Mouse (Mus musculus) frontal cortex, postnatal 25 days (tissue): ENCODE data around the gene Arl3.

ENCODE experiments used
- DNase-seq, 2 experiments: peaks; one replicate each; pipeline ENCODE4 v3.0.0; 2022; ENCODE audit warnings: low spot score in 2 of 2

The Arl3 gene

DNA sequence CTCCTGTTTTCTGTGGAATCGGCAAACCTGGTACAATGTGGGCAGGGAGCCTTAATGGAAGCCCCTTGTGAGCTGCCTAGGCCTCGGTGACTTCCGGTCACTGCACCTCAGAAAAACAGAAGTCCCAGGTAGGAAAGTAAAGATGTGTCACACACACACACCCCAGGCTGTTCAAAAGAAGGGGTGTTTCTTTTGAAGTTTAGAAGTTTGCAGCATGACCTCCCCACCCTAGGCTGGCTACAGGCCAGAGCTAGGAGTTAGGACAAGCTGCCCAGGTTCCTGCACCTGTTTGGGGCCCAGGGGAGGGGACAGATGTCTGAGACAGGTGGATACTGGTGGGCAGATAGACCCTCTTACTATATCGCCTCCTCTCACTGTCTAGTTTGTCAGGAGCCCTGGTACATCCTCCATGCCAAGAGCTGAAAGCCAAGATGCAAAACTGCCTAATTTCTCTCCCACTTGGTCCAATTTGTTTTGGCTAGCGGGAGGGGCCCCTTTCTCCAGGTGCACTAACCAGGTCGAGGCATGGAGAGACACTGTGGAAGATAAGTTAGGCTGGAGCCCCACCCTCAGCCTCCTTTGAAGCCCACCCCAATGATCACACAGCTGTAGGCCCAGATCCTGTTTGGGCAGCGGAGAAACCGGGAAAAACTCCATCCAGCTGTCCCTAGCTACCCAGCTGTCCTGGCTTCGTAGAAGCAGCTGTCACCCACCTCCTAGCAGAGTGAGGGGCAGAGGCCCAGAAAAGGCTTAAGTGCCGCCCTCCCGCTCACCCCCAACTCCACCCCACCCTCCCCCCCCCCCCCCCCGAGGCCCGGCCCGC lies 55.3 kb downstream of the Arl3 start:
- no peak for DNase-seq

GRCm38 (mm10) chr19:46516667-46517528 lies 56.1 kb downstream of the Arl3 start:
- DNase-seq = no peak

GRCm38 (mm10) chr19:46515287-46515821 lies 57.6 kb downstream of the Arl3 start:
- no peak for DNase-seq

DNA sequence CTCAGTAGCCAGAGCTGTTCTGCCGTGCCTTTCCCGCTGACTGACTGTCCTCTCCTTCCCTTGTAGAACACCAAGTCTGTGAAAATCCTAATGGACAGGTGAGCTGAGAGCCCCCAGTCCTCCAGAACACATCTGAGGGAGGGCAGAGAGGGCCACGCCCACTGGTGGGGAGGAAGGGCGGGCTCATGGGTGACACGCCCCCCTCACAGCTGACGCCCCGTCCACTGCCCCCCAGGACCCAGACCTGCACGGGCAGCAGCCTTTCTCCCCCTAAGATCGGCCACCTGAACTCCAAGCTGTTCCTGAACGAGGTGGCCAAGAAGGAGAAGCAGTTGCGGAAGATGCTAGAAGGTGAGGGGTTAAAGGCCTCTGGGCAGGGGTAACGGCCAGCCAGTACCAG lies 58.6 kb downstream of the Arl3 start:
- DNase-seq = no peak

- no peak for DNase-seq
Measured at GRCm38 (mm10) chr19:46511263-46511662, 61.7 kb downstream of the Arl3 start.

DNA sequence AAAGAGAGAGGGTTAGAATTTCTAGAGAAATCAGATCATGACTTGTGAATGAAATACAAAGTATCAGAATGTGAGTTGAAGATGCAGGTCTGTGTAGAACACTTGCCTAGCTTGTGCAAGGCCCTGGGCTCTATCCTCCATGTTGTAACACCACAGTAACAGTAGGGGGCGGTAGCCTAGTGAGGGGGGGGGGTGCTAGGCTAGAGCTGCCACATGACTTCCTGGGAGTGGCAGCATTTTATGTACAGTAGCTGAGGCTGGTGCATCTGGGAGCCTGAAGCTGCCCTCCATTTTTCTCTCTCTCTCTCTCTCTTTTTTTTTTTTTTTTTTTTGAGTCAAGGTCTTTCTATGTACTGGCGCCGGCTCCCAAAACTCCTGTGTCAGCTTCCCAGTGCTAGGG lies 62.2 kb downstream of the Arl3 start:
- no peak for DNase-seq

- no peak for DNase-seq
Measured at GRCm38 (mm10) chr19:46510401-46510800, 62.6 kb downstream of the Arl3 start.

DNA sequence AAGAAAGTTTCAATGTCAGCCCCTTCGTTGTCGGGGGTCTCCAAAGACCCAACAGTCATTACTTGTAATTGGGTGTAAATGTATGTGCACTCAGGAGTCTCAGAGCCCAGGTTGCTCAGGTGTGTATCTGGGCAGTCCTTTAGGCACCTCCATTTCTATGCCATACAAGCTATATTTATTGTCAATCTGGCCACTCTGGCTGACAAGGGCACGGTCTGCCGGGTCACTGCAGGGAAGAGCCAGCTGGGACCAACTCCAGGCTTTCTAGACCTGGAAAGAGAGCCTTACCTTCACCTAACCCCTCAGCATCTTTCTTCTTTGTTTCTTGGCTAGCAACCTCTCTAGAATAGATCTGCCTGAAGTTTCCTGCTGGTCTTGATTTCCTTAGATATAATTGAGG lies 63.3 kb downstream of the Arl3 start:
- no peak for DNase-seq

DNA sequence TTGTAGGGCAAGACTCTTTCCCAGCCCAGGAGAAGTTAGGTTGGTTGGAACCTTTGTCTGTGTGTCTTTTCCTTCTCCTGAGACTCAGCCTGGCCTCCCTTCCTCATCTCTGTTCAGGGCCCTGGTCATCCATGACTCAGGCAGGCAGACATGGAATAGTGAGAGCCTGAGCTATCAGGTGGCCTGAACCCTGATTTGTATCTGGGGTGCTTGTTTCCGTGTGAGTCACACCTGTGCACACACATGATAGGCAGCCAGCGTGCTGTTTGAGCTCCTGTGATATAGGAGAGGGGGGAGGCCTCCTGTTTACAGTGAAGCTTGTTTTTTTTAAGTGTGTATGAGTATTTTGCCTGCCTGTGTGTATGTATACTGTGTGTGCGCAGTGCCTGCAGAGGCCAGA lies 63.8 kb downstream of the Arl3 start:
- DNase-seq = no peak

DNA sequence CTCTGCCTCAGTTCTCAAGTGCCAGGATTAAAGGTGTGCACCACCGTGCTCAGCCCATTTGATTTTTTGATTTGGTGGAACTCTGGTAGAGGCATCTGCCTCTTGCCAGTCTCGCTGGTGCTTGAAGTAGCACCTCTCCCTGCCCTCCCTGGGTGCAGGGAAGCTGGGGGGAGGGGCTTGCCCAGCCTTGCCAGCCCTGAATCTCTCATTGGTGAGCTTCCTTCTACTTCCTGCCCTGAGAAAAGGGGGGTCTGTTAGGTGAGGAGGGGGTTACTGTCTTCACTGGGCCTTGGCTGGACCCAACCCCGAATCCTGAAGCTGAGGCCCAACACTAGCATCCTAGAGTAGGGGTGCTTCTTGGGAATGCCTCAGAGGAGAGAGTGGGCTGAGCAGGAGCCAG lies 64.3 kb downstream of the Arl3 start:
- no peak for DNase-seq

GRCm38 (mm10) chr19:46507806-46508205 lies 65.2 kb downstream of the Arl3 start:
- no peak for DNase-seq

DNA sequence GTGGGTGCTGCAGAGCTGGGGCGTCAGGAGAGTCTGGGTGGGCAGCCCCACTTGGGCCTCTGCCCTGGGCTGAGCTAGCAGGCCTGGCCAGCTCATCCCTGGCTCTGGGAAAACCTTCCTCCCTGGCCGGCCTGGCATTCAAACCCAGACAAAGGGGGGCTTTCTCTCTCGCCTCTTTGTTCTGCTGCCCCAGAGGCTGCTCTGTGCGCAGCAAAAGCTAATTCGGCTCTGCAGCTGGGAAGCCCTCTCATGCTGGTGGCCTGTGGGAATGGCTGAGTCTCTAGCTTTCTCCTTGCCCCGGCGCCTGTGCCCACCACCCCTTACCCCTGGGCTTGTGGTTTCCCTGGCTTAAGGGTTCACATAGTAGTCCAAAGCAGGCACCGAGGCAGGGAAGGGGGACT lies 65.8 kb downstream of the Arl3 start:
- no peak for DNase-seq

- no peak for DNase-seq
Measured at GRCm38 (mm10) chr19:46506372-46506717, 66.7 kb downstream of the Arl3 start.

DNA sequence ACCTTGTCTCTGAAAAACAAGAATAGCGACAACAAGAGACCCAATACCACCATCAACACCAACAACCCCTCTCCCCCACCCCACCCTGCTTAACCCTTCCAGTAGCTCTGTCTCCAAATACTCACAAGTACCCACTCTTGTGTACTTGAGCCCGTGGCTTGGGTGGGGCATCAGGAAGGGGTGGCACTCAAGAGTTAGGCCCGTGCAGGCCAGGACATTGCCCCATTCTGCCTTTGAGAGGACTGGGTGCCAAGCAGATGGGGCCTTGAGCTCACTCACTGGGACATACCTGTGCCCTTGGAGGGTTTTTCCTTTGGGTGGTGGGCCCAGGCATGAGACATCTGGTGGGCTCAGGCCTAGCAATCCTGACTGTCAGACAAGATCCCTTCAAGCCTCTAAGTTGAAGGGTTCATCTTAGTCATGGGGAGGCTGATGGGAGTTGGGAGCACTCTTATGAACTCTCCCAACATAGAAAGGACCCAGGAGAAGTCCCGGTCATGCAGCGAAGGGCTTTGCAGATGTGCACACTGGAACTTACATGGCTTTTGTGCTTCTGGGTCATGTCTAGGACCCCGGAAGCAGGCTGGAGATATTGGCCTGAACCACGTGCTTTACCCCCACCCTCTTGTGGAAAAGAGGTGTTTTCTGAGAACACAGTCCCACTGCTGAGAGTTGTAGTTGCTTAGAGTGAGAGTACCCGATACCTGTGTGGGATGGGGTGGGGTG lies 67.2 kb downstream of the Arl3 start:
- DNase-seq = no peak

GRCm38 (mm10) chr19:46504822-46505417 lies 68.1 kb downstream of the Arl3 start:
- DNase-seq = no peak

DNA sequence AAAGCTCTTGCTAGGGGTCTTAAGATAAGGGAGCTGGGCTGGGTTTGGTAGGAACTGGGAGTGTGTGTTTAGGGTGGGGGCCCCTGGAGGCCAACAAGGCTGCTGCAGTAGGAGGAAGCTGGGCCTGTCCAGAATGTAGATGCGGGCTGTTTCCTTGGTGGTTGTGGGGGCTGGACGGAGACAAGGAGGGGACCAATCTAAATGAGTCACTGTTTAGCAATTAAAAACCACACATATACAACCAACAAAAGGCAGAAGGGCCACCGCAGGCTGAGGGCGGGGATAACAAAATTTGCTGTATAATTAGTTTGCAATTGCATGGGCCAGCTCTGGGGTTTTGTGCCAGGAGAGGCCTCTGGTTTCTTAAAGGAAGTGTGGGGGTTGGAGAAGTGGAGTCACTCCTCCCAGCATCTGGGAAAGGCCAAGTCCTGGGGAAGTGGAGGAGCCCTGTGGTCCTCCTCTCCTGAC lies 68.9 kb downstream of the Arl3 start:
- no peak for DNase-seq

GRCm38 (mm10) chr19:46503351-46504084 lies 69.5 kb downstream of the Arl3 start:
- no peak for DNase-seq

GRCm38 (mm10) chr19:46502471-46503166 lies 70.4 kb downstream of the Arl3 start:
- DNase-seq = peak; percentile 56 to 60

DNA sequence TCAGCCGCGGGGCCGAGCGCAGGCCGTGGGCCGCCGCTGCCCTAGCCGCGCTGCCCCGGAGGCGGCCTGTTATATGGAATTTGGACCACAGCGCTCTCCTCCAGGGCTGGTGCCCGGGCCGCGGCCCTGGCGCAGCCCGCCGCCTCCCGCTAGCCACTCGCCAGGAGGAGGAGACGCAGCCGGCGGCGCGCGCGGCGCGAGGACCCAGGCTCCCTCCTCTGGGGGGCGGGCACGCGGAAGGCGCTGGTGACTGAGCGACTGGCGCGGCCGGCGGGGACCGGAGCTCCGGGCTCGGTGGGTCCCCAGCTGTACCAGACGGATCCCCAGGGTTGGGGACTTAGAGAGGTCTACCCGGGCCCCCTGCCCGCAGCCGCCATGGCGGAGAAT lies 70.9 kb downstream of the Arl3 start:
- peak in 1 of 2 experiments; percentile 66 for DNase-seq

DNA sequence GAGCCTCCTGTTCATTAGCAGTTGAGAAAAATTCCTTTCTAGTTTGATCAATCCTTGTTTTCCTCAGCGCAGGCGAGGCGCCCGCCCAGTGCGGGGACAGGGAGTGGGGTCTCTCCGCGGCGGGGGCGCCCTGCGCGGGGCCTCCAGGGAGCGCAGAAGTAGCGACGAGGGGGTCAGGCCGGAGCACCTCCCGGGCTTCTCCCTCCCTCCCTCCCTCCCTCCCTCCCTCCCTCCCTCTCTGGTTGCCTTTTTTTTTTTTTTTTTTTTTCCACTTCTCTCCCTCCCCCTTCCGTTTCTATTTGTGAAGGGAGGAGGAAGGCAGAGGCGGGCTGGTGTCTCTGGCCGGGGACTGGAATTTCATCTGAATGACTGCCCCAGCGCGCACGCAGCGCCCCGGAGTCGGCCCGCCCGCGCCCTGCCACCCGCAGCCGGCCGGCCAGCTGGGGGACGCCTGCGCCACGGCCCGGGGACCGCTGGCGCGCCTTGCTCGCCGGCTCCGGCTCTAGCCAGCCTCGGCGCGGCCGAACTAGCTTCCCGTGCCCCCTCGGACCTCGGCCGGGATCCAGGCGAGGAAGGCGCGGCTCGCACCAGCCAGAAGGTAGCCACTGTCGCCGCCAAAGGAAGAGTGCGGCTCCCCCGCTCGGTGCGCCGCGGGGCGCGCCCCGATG lies 71.5 kb downstream of the Arl3 start, which contains the start of gene Trim8:
TSS of gene Trim8 (plus strand) at position 302 of the 668 bp plus-strand sequence.
- DNase-seq = peak; percentile 60 to 66
